Mouse (Mus musculus) adrenal gland, adult 18-20 months (tissue): ENCODE results near the gene Dzip3. TPM values are rescaled to one million over a fixed set of nuclear protein-coding genes. Genes with fewer than 3 reads are reported as not detected.

Experiments
- DNase-seq, 2 experiments: peaks; one replicate each; pipeline ENCODE4 v3.0.0; 2021 to 2022; ENCODE audit warnings: low spot score in 2 of 2
- long read RNA-seq, 2 experiments: library from polyadenylated mRNA; stranded (forward); transcript quantifications; one replicate each; pipeline ENCODE4 v2.0.0; 2021
- total RNA-seq, 2 experiments: library from RNA; stranded (reverse); gene quantifications; 1 replicate in 1 of 2; 2 replicates in 1 of 2; pipeline ENCODE4 v1.2.3; 2021

The Dzip3 gene
- 10 to 100 TPM; 13.6 to 14.1 TPM for total RNA-seq
- long read RNA-seq, experiment 1, partial matches to known transcripts = 0 of 1 reads
- long read RNA-seq, experiment 1, other reads (novel, unspliced or antisense) = 0 of 1 reads
- long read RNA-seq, experiment 2, partial matches to known transcripts = 16 of 27 reads
- long read RNA-seq, experiment 2, other reads (novel, unspliced or antisense) = 8 of 27 reads

GRCm38 (mm10) chr16:48993559-48994342 is at the start of gene Dzip3, which contains the start of gene Cip2a:
Dzip3 (minus strand) TSS chr16:48994165.
Cip2a (plus strand) TSS chr16:48994185.
- DNase-seq = peak; percentile 79 to 81

DNA sequence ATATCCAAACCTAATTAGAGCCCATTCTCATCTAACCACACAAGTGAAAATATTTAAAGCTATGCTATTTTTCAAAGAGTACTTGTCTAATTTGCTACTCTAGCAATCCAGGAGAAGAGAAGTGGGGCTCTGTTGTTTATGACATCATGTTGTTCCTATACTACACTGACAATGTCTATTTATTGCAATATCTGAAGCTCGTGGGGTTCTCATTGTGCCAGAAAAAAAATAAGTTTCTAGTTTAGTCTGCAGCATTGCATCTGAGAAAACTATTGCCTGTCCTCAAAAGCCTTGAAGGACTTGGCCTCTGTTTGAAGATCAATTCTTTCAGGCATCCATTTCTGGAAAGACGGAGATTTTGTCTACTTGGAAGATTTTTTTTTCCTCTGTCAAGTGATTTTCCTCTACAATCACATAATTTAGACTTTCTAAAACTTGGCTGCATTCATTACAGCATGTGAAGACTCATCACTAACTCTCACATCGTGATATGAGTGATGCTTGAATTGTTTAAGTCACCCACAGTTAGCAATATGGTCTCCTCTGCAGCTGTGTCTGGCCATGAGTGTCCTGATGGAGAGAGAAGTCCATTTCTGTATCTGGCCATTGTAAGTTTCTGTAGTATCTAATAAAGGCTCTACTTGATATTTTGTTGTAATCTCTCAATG is 46.7 kb upstream of the Dzip3 start:
- DNase-seq = no peak

DNA sequence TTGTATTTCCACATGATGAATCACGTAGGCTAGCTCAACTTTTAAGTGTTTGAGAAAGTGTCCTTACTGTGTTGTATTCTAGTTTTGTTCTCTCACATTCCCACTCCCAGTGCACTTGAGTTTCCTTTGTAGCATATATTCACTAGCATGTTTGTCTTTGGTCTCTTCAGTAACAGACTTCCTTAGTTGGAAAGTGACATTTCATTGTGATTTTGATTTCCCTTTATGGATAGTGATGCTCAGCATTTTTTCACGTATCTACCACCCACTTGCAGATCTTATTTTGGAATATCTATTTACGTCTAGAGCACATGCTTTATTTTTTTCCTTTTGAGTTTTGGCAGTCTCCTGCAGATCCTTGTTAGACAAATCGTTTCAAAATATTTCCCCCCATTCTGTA is 43.8 kb upstream of the Dzip3 start:
- DNase-seq = no peak

- no peak for DNase-seq
Measured at GRCm38 (mm10) chr16:49035852-49036251, 41.9 kb upstream of the Dzip3 start.

GRCm38 (mm10) chr16:49016620-49017332 is 22.8 kb upstream of the Dzip3 start:
- DNase-seq = no peak

GRCm38 (mm10) chr16:49004151-49004550 is 10.2 kb upstream of the Dzip3 start:
- DNase-seq = no peak

DNA sequence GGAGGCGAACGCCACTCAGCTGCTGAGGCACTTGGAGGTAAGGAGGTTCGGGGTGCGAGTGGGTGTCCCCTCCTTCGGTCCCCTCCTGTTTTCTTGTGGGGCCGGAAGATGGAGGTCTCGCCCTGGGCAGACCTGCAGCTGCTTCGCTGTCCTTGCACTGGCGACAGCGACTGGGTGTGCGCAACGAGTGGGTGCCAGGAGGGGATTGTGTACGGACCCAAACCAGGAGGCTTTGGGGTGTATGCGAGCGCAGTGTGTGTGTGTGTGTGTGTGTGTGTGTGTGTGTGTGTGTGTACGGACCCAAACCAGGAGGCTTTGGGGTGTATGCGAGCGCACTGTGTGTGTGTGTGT is 353 bp upstream of the Dzip3 start:
- DNase-seq = no peak

DNA sequence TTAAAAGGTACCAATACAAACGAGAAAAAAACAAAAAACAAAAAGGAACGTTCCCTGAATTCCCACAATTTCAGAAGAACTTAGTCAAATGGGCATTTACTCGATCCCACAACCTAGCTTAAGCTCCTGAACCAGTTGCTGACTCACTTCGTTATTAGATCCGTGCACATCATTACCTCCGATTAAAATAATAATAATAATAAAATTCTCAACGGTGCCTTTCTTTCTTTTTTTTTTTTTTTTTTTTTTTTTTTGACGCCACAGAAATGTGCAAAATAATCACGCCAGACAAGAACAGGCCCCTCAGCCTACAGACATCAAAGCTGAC is 770 bp downstream of the Dzip3 start:
- no peak for DNase-seq

- DNase-seq = no peak
Measured at GRCm38 (mm10) chr16:48992437-48993230, 1.3 kb downstream of the Dzip3 start.

DNA sequence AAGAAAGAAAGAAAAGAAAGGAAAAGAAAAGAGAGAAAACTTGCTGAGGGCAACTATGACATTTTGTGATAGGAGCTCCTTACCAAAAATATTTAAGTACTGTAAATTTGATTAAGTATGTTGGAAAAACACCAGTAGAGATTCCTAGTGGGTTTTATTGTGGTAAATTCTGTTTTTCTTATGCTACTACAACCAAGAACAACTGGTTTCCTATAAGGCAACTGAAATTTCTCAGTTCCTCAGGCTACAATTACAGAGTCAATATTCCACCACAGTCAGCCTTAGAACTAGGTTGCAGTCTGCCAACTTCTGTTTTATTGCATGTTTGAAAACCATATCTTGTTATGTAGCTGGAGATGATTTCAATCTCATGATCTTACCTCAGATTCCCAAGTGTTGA is 4.3 kb downstream of the Dzip3 start:
- no peak for DNase-seq

DNA sequence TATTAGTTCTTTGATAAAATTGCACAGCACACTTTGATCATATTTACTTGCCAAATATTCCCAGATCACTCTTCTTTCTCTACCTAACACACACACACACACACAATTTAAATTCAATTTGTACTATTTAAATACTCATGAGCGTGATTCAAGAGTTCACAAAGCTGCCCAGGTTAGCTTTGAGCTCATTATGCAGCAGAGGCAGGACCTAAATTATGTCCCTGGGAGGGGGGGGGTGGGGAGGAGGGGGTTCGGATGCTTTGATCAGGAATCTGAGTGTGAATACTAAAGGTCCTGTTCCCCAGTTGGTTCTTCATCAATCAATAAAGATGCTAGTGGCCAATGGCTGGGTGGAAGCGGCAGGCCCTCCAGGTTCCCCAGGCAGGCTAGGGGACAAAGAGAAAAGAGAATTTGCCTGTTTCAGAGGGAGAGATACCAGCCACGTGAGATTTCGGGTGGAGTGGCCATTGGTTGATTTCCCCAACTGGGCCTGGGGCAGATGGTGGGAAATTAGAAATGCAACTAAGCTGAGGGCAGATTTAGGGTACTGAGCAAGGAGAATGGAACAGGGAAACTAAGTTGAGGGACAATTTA is 8.8 kb downstream of the Dzip3 start:
- no peak for DNase-seq

DNA sequence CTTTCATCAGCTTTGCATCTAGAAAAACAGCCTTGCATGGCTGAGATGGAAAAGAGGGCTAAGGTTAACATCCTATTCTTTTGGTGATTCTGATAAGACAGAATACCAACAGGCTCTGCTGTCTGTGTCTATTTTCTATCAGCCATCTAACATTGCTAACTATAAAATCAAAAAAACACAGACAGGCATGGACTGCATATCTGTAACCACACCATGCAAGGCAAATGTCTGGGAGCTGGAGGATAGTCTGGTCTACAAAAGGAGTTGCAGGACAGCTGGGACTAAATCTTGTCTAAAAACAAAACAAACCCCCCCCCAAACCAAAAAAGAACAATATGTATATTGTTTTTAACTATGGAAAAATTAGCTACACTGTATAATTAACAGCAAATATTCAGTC is 14.0 kb downstream of the Dzip3 start:
- DNase-seq = no peak

DNA sequence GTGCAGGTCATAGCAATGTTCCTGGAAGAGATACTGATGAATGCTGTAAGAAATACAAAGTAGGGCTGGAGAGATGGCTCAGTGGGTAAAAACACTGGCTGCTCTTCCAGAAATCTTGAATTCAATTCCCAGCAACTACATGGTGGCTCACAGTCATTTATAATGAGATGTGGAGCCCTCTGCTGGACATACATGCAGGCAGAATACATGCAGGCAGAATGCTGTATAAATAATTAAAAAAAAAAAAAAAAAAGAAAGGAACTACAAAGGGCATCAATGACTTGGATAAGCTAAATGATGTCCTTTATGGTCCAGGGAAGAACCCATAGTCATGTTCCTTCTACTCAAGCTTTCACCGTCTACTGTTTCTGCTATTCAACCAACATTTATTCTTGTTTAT is 20.4 kb downstream of the Dzip3 start:
- no peak for DNase-seq

DNA sequence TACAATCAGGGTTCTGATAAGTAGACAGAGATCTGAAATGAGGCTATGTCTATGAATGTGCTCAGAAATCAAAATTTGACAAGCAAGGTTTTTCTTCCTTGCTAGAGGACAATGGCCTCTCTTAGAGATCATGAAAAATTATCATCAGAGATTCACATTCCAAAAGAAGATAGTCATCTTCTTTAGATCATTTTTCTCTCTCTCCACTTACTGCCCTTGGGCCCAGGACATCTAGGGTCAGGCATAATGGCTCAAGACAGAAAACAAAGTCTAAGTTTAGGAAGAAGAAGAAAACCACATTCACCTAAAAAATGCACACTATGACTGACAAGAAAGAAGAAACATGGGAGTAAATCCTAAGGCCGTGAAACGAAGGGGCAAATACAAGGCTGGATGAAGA is 21.0 kb downstream of the Dzip3 start:
- DNase-seq = no peak

DNA sequence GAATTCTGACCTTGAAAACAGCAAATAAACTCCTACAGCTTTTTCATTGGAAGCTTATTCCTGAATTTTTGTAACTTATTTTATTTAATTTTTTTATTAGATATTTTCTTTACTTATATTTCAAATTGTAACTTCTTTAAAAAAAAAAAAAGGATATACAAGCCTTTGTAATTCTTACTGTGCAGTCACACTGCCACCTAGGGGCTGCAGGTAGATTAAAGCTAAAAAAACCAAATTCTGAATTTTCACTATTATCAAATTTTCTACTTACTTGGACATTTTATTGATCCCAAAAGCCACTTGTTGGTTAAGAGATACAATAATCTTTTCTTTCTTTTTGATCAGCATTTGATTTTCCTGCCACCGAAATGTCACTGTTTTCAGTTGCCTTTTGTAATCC is 52.2 kb downstream of the Dzip3 start:
- peak in 1 of 2 experiments; percentile 4 for DNase-seq

DNA sequence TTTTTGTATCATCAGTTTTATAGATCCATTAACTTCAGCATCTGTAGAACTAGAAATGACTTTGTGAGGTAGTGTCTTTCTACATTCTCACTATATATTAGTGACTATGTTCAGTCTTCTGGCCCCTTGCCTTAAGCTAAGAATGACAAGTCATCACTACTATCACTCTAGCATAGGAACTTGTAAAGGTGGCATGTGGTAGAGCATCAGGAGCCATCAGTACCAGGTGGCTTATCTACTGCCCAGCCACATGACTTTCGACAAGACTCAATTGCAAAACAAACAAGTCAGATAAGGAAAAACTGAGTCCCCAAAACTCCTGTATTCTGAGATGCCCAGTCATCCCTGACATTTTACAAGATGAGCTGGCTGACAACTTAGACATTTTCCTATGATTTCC is 70.2 kb downstream of the Dzip3 start:
- no peak for DNase-seq

DNA sequence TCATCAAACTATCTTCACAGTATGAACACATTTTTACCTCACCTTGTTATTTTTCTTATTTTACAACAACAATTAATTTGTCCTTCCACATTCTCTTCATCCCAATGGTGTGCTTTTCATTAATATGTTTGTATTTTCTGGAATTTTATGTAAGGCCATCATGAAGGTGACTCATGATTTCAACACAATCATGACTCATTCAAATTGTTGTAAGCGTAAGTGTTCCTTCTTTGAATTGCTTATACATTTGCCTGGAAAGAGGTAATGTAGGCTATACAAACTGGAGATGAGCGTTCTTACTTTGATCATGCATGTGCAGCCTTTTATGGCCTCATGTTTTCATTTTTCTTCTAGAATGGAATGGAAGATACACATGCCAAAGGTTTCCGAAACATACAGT is 80.8 kb downstream of the Dzip3 start:
- no peak for DNase-seq

DNA sequence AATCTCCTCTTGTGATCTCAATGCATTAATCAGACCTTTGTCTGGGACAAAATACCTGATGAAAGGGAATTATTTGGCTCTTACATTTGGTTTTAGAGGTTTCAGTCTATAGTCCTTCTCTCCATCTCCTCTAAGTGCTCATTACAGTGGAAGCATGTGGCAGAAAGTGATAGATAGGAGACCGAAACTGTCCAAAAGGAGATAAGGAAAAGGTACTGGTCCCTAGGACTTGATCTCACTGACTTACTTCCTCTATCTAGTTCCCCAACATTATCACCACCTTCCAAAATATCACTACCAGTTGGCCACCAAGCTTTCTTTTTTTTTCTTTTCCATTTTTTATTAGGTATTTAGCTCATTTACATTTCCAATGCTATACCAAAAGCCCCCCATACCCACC is 82.8 kb downstream of the Dzip3 start:
- DNase-seq = no peak

GRCm38 (mm10) chr16:48899868-48900267 is 94.1 kb downstream of the Dzip3 start:
- no peak for DNase-seq

DNA sequence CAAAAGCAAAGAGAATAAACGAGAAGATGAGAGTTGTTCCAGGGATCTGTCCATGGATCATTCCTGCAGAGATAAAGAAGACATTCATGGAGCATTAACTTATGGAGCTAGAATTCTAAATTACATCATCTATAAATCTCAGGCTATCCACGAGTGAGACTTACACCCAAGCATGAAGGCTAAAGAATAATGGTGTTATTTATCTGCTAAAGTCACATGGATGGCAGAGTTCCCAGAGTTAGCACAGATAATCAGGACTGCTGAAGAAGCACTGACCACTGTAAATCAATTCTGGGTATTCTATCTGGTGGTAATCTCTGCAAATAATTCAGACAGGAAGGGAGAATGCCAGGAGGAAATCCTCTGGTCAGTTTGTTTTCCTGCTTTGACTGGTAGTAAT is 103.2 kb downstream of the Dzip3 start:
- DNase-seq = no peak
